Mouse (Mus musculus) T-helper 17 cell (primary cell): ENCODE results near the gene Azin2.

ENCODE experiments used
- in situ Hi-C, 2 experiments: fragments of 300-600 bp; cut with MboI, MseI; formaldehyde crosslinking; loops; 1 replicate in 1 of 2; 2 replicates in 1 of 2; pipeline ENCODE4 v1.15.1; 2025; ENCODE audit warnings: high pct_unique_total_duplicates in 2 of 2

Azin2 gene

DNA sequence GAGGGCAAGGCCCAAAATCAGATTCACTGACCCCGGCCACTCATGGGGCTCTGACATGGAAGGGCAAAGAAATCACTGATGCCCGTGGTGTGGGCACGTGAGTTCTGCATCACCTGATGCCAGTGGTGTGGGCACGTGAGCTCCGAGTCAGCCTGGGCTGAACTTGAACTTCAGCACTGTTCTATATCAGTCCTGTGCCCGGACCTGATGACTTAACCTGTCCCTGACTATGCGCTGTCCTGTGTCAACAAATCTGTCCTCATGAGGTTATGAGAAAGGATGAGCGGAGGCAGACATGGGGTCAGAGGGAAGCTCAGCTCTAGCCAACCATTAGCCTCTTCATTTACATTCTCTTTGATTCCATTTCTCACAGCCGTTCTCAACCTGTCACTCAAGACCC, 15.5 kb downstream of the Azin2 start:
- in situ Hi-C loops: no loop called here

DNA sequence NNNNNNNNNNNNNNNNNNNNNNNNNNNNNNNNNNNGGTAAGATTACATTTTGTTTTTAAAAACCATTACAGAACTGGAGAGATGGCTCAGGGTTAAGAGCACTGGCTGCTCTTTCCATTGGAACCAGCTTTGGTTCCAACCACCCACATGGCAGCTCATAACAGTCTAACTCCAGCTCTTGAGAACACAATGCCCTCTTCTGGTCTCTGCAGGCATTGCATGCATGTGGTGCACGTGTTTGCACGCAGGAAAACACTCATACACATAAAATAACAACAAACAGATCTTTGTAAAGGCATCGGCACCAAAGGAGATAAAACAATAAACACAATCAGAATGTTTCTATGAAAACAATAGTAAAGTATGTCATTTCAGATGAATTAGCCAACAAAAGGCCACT, 19.9 kb downstream of the Azin2 start:
- in situ Hi-C loops: no loop called here

DNA sequence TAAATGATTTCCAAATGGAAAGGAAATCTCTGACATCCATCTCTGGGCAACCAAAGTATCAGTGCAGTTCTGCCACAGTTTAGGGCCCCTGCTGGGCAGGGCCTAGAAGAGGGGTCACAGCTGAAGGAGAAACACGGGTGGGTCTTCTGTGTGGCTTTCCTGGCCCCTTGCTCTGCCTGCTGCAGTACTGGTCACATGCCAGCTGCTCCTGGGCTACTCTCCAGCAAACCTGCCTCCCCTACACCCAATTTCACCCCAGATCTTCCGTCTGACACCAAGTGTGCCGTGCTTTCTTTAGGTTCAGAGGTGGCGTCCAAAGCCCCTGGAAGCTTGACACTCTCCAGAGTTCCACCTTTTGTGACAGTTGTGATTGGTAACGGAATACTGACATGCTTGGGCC, 26.6 kb downstream of the Azin2 start:
- in situ Hi-C loops: no loop called here

- in situ Hi-C loops: no loop called here
Observed at GRCm38 (mm10) chr4:128932783-128933182, 29.5 kb downstream of the Azin2 start.

DNA sequence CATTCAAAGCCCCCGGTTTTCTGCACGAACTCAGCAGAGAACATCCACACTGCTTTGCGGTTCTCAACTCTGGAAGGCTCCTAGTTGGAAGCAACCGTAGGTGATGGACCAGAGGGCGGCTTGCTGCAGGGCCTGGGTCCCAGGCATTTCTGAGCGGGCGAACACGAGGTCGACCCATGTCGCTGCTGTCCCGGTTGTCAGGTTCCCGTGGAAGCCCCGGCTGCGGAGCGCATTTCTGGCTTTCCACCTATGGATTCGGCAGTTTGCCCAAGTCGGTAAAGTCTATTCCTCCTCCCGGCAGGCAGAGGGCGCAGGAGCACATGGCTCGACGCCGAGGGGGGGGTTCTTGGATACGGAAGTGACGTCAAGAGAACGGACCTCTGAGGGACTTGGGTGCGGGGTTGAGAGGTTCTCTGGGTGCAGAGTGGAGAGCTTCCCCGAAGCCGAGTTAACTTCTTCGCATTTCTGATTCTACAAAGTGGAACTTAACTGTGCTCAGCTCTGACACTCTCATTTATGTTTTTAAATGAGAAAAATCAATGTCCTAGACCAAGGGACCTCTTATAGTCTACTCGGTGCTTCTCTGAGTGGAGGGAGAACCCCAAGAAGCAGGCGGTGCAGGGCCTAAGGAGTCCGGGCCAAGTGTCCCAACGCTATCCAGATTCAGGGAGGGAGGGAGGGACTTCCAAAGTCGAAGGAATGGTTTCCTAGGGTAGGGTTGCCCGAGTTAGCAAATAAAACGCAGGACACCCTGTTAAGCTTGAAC, 37.2 kb downstream of the Azin2 start:
- in situ Hi-C loops: no loop called here

- in situ Hi-C loops: no loop called here
Observed at GRCm38 (mm10) chr4:128923603-128924002, 38.6 kb downstream of the Azin2 start.

- in situ Hi-C loops: no loop called here
Observed at GRCm38 (mm10) chr4:128919106-128919505, 43.1 kb downstream of the Azin2 start.

DNA sequence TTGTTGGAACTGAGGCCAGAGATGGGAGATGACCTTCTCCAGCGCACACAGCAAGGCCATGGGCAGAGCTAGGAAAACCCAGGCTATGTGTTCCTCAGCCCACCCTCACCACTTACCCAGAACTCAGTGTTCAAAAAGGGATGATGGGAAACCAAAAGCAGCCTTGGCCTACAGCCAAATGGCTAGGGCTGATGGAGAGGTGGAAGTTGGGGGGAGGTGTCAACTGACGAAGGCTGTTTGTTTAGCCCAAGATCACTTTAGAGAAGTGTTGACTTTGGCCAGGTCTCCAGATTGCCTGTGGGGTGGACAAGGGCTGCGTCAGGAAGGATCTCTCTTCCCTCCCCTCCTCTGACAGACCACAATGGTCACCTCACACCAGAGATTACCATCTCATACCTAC, 44.1 kb downstream of the Azin2 start:
- in situ Hi-C loops: no loop called here

- in situ Hi-C loops: no loop called here
Observed at GRCm38 (mm10) chr4:128917756-128918155, 44.5 kb downstream of the Azin2 start.

DNA sequence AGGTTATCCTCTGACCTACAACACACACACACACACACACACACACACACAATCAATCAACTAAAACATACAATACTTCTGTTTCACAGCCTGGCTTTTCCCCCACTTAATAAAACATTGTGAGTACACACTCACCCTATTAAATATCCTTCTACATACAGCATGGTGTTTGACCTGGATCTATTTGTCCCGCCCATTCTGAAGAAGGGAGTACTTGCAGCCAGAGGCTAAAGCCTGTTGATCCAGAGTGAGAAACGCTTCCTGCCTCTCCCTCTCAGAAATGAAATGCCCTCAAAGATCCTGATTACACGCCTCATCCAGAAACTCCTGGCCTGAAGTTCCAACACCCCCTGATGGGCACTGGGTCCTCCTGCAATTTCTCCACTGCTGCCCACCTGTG, 45.1 kb downstream of the Azin2 start:
- in situ Hi-C loops: no loop called here

DNA sequence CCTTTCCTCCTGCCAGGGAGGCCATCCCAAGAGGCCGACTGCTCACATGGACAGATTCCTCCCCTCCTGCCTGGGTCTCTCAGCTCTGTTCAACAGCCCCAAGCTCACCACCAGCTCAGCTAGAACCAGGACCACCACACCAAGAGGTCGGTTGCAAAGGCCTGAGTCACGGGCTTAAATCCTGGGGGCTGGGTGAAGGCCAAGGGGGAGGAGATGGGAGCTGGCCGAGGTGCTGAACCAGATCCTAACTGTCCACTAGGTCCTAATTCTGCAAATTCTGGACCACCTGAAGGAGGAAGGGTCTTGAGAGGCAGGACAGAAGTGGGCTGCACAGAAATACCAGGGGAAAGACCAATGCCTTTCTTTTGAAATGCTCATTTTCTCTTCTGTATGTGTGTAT, 48.4 kb downstream of the Azin2 start:
- in situ Hi-C loops: no loop called here

- in situ Hi-C loops: no loop called here
Observed at GRCm38 (mm10) chr4:128912085-128912484, 50.2 kb downstream of the Azin2 start.

GRCm38 (mm10) chr4:128910276-128911063, 51.8 kb downstream of the Azin2 start:
- in situ Hi-C loops: no loop called here

DNA sequence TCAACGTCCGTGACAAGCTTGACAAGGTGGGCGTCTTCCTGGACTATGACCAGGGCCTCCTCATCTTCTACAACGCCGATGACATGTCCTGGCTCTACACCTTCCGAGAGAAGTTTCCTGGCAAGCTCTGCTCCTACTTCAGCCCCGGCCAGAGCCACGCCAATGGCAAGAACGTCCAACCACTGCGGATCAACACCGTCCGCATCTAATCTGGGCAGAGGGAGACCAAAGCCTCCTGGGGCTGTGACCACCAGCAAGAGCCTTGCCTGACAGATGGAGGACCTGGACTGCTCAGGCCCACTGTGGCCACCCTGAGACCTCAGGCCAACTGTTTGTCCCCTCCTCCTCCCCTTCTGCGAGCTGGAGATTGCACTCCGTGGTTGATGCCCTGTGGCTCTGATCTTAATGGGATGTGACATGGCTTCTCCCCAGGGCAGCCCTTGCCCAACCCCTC, 52.8 kb downstream of the Azin2 start:
- in situ Hi-C loops: no loop called here

GRCm38 (mm10) chr4:128908586-128909377, 53.5 kb downstream of the Azin2 start:
- in situ Hi-C loops: no loop called here

GRCm38 (mm10) chr4:128907238-128907968, 54.8 kb downstream of the Azin2 start:
- in situ Hi-C loops: no loop called here

GRCm38 (mm10) chr4:128906757-128907156, 55.5 kb downstream of the Azin2 start:
- in situ Hi-C loops: no loop called here

GRCm38 (mm10) chr4:128905251-128905650, 57.0 kb downstream of the Azin2 start:
- in situ Hi-C loops: no loop called here

GRCm38 (mm10) chr4:128904035-128904800, 58.0 kb downstream of the Azin2 start:
- in situ Hi-C loops: no loop called here

GRCm38 (mm10) chr4:128902390-128902789, 59.9 kb downstream of the Azin2 start:
- in situ Hi-C loops: no loop called here

GRCm38 (mm10) chr4:128900484-128900883, 61.8 kb downstream of the Azin2 start:
- in situ Hi-C loops: no loop called here
